Mouse (Mus musculus) lung, postnatal 0 days (tissue): ENCODE data around the gene Slc52a3.

Source experiments
- CTCF ChIP-seq: IDR thresholded peaks from 2 replicates; pipeline ENCODE4 v1.5.1; 2016; ENCODE audit warnings: antibody characterized with exemption, mild to moderate bottlenecking
- EP300 ChIP-seq: IDR thresholded peaks from 2 replicates; pipeline ENCODE4 v1.6.1; 2016; ENCODE audit warnings: antibody characterized with exemption, mild to moderate bottlenecking, control low read depth

- no peak for TF ChIP-seq EP300
- no peak for TF ChIP-seq CTCF
Measured at GRCm38 (mm10) chr2:152047116-152048002, 51.0 kb downstream of the Slc52a3 start.
